Mouse (Mus musculus) ES-E14 (cell line): ENCODE measurements at regions not wholly inside any gene's neighbourhood (a gene's known extent, or its start where the extent isn't known, plus 50 kb on each side); places are given as distances from the start of the nearest gene placed in this dataset.

Experiments used
- HCFC1 ChIP-seq: IDR thresholded peaks from 2 replicates; pipeline ENCODE4 v1.6.1; 2012; ENCODE audit warnings: low read length, inconsistent platforms, borderline replicate concordance; ENCODE audit not compliant: insufficient read depth
- MAFK ChIP-seq: IDR thresholded peaks from 2 replicates; pipeline ENCODE4 v1.6.1; 2014; ENCODE audit warnings: mild to moderate bottlenecking, low read depth, low read length, inconsistent platforms; ENCODE audit not compliant: insufficient read depth
- ZC3H11A ChIP-seq: IDR thresholded peaks from 2 replicates; pipeline ENCODE4 v1.6.1; 2012; ENCODE audit warnings: low read depth, mild to moderate bottlenecking, inconsistent platforms, low read length, borderline replicate concordance

- TF ChIP-seq HCFC1, result no peak
- TF ChIP-seq ZC3H11A, result no peak
- no peak for TF ChIP-seq MAFK
Observed at GRCm38 (mm10) chr12:71607966-71608365, 222.9 kb upstream of the Daam1 start.
